Mouse (Mus musculus) left cerebral cortex, adult 8-10 months (tissue): ENCODE measurements around the gene Phactr1. TPM values are rescaled to one million over a fixed set of nuclear protein-coding genes. Genes with fewer than 3 reads are reported as not detected.

ENCODE experiments used
- DNase-seq, 2 experiments: peaks; one replicate each; pipeline ENCODE4 v3.0.0; 2022; ENCODE audit warnings: low spot score in 2 of 2
- total RNA-seq, 4 experiments: library from RNA; stranded (reverse); gene quantifications; 2 replicates each; pipeline ENCODE4 v1.2.4; 2022

The Phactr1 gene
- total RNA-seq, 4 experiments from 2014 or later, result 515 to 570 (median 537) TPM

DNA sequence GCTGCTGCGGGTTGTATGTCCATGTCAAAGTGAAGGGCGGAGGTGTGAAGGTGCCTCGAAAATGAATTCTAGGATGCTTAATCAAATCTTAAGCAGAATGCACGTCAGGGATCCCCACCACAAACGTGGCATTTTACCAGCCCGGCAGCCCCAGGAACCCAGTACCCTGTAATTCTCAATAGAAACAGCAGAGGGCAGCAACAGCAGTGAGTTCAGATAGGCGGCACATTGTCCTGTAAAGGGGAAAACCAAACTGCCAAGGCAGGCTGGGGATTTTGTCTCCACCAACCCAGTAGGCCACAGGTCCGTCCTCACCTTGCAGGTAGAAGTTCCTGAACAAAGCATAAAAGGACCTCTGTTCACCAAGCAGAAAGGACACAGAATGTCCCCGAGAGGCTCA is 492.8 kb downstream of the Phactr1 start:
- DNase-seq, result peak; percentile 56 to 63

DNA sequence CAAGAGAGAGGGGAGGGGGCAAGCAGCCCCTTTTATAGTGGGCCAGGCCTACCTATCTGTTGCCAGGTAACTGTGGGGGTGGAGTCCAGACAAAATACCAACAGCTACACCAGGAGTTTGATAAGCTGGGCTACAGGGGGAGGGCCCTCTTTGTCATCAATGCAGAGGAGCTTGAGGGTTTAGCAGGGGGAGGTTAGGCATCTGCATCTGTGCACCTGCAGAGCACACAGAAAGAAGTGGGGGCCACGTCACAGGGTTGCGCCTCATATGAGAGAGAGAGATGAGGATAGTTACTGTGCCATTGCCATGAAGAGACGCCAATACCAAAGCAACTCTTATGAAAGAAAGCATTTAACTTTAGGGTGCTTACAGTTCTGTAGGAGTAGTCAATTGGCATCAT is 496.3 kb downstream of the Phactr1 start:
- no peak for DNase-seq

DNA sequence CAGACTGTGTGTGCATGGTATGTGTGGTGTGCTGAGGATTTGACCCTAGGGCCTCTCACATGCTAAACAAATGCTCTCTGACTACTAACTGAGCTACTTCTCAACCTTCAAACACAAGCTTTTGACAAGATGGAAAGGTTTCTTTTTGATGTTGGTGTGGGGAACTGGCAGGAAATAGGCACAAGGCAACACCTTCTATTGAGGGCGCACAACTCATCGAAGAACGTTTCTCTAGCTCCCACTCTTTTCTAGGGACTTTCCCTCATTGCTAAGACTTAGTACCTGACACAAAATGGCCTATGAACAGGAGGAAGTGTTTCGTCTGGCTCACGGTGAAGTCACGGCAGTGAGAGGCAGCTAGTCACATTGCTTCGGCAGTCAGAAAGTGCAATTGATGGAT is 496.9 kb downstream of the Phactr1 start:
- no peak for DNase-seq

DNA sequence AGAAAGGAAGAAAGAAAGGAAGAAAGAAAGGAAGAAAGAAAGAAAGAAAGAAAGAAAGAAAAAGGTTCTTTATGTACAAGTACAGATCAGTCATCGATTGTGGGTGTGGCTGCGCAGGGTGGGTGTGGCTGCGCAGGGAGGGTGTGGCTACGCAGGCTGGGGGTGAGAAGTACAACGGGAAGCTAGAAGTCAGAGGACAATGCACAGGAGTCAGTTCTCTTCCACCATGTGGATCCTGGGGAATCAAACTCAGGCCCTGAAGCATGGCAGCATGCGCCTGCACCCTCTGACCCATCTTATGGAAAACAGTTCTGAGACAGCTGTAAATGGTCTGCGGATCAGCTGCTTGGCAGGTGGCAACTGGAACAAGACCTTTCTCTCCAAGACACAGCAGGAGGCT is 500.7 kb downstream of the Phactr1 start:
- no peak for DNase-seq

DNA sequence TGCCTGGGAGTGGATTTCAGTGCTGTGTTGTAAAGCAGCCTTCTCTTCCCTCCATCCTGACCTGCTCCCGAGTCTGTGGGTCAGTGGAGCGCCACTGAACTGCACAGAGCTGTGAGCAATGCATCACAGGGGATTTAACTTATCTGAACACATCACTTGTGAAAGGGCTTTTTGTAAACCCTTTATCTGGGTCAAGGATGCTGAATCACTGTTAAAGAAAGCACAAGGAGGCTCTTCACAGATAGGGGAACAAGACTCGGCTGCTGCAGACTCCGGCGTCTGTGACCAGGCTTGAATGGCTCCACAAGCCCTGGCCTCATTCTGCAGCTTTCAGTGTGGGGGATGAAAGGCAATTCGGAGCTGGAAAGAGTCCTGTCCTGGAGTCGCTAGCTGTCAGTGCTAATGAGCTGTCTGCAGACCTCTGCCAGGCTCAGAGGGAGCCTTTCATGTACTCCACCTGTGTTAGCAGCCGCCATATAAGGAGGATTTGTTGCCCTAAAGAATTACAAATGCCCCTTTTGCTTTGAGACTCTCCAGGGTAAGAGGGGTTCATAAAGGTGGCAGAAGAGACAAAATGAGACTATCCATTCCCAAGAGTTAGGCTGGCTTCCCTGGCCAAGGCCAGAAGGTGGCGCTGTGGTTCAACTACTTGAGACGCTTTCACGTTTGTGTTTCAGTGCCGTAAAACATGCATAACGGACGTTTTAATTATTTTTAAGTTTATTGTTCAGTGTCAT is 502.2 kb downstream of the Phactr1 start:
- peak; percentile 55 to 75 for DNase-seq

DNA sequence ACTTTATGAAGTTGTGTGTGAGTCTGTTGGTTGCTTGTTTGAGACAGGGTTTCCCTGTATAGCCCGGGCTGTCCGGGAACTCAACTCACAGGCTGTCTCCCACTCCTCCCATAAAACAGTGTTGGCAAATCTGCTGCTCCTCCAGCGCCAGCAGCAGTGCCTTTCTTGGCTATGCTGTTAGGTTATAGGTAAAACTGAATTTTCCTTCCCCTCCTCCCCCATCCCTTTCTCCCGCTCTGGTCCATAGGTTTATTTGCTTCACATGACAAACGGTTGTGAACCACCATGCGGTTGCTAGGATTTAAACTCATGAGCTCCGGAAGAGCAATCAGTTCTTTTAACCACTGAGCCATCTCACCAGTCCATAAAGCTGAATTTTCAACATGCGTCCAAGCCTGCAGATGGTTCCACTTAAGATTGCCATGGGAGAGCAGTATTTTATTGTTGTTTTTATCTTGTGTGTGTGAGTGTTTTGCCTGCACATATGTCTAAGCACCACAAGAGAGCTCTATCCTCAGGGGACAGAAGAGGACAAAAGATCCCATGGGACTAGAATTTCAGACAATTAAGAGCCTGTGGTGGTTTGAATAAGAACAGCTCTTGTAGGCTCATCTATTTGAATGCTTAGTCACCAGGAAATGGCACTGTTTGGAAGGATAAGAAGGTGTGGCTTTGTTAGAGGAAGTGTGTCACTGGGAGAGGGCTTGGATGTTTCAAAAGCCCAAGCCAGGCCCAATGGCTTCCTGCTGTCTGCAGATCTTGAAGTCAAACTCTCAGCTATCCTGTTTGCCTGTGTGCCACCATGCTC is 503.0 kb downstream of the Phactr1 start:
- DNase-seq, result no peak

DNA sequence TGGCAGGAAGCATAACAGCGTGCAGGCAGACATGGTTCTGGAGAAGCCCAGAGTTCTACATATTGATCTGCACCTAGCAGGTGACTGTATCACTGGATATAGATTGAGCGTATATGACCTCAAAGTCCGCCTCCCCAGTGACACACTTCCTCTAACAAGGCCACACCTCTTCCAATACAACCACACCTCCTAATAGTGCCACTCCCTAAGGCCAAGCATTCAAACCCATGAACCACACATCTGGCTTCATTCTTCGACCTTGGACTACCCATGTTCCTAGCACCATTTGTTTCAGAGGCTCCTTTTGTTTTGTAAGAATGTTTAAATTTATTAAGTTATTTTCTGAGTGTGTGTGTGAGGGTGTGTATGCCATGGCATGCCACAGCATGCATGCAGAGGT is 507.3 kb downstream of the Phactr1 start:
- no peak for DNase-seq
